Mouse (Mus musculus) thymus, postnatal 4 days (tissue): ENCODE results near the gene Gpr146.
A peak's percentile ranks its signal among the peaks of the same experiment; 100 is the strongest.

Source experiments
- DNase-seq: peaks from one replicate; pipeline ENCODE4 v3.0.0; 2021

Gpr146 gene

DNA sequence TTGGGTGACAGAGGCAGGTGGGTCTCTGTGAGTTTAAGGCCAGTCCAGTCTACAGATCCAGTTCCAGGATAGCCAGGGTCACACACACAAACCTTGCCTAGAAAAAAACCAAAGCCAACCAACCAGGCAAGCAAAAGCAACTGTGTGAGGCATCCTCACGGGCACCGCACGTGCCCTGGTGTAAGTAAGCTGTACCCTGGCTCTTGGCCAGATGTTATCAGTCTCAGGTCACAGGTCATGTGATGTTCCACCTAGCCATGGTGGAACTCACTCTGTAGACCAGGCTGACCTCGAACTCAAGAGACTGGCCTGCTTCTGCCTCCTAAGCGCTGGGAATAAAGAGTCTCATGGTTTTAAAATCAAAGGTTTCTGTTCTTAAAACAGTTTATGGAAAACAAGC, 18.3 kb upstream of the Gpr146 start:
- no peak for DNase-seq

DNA sequence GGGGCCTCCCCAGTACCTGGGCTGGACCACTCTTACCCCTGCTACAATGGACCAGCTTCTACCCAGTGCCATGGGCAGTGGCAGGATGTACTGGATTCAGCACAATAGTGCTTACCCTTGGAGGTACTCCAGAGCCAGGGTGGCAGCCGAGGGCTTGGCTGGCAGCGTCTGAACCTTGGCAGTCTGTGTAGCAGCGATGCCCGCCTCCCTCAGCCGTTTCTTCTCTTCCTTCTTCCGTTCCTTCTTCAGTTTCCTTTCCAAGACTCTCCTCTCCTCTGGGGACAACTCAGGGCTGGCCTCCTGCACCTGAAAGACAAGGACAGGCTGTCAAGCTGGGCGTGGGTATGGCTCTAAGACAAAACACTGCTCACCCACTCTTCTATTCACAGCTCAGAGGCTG, 13.6 kb upstream of the Gpr146 start:
- DNase-seq = no peak

DNA sequence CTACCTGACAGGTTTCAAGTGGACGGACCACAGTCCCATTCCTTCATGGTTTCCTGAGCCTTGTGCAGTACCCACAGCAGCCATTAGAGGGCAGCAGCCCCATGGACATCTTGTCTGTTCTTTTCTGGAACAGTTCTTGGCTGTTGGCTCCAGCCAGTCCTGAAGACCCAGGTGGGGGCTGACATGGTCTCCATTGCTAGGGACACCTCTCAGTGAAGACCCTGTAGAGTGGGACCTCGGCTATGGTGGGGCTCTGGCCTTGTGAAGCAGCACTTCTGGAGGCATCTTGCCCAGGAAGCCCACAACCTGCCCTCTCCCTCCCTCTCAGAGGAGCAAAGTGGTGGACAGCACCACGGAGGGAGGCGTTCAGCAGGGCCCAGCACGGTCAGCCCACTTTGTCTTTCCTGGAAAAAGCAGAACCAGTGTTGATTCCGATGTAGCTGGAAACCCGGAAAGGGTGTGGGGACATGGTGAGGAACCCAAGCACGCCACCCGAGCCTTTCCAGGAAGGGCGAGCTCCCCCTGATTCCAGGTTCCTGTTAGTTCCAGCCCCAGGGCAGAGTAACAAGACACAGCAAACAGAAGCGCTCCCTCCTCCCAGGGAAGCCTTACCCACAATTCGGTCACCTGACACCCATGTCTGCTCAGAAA, 13.1 kb upstream of the Gpr146 start:
- DNase-seq = peak; percentile 93

DNA sequence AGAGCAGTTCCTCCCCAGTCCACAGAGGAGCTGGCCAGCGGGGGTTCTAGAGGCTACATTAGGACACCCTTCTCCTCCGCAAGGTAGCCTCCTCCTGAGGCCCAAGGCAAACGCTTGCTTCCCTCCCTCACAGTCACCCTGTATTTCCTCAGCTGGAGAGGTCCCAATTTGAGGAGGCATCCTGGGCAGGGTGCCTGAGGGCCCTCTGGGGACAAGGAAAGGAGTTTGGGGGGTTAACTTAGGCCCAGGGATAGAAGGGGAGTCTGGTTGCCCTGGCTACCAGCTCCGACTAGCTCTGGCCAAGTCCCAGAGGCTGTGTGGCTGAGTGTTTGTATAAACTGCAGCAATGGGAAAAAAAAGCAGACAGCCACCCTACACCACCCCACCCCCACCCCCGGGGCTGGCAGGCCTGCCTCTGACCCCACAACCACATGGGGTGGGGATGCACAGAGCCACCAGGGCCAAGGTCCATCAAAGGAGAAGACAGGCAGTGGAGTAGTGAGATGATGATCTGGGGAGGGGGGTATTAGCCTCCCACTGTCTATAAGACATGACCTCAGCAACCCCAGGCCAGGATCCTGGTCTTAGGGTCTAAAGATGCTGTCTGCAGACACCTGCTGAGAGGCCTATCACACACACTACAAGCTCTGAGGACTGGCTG, 12.5 kb upstream of the Gpr146 start:
- no peak for DNase-seq

DNA sequence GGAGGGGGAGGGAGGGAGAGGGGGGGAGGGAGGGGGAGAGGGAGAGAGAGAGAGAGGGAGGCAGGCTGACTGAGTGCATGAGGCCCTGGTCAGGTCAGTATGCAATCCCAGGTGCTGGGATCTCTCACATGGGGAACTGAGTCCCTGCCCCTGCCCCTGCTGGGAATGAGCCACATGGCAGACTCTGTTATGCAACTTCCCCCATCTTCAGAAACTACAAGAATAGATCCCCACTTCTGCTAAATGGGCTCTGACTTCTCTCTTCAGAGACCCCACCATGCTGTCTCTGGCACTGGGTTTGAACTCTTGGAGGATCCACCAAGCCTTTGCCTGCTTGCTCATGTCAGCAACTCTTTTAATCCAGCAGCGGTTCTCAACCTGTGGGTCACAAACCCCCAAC, 11.7 kb upstream of the Gpr146 start:
- DNase-seq = no peak

DNA sequence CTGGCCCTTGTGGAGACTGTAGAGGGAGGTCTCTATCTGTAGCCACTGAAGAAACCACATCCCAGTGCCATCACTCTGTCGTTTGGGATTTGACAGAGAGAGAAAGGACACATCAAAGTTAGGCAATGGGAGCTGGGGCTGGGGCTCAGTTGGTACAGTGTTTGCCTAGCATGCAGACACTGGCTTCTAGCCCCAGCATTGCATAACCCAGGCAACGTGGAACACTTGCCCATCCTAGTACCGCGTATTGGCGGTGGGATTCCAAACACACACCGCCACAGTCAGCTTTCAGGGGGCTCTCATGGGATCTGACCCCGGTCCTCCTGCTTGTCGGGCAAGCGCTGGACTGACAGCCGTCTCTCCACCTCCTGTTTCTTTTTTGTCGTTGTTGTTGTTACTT, 11.0 kb upstream of the Gpr146 start:
- DNase-seq = no peak

DNA sequence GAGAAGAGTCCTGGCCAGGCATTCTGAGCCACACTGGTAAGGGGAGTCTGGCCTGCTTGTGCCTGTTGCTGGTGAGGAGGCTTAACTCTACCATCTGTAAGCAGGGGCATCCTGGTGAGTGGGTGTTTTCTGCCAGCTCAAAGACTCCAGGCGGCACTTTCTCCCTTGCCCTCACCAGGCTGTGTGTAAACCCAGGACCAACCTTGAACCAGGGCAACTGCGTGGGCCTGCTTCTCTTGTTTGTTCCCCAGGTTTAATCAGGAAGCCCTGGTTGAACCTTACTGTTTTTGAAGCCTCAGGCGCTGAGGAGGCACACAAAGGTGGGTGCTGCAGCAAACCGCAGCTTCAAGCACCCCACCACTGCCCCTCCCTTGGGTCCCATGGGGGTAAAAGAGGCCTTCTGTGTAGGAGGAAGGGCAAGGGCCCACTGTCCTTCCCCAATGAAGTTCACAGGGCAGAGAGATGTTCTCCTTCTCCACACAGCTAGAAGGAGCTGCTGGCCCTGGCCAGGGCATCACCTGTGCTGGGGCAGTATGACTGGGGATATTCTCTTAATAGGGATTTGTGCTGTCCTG, 9.5 kb upstream of the Gpr146 start:
- no peak for DNase-seq

DNA sequence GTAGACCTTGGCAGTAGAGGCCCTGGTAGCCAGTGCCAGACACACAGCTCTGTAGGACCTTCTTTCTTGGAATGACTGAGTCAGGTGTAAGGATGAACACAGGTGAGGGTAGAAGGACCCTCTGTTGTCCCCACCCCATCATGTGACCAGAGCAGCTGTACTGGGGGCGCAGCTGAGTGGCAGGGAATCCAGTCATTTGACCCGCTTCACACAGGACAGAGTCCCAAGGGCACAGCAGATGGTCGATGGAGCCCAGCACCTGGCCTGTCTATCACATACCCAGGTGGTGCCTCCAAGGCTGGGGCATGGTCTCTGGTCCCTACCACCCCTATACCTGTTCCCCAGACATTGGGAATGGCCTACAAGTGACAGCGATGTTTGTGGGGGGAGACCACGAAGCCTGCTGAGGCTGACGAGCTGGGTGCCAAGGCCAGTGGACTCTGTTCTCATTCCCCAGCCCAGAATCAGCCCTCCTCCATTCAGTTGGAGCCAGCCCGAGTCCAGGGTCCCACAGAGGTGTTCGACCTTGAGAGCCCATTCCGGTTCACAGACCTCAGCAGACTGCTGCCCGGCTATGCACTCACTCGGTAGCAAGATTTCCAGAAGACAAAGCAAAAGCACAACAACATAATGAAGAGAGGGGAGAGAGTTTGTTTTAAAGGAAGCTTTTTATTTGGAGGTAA, 8.7 kb upstream of the Gpr146 start:
- no peak for DNase-seq

DNA sequence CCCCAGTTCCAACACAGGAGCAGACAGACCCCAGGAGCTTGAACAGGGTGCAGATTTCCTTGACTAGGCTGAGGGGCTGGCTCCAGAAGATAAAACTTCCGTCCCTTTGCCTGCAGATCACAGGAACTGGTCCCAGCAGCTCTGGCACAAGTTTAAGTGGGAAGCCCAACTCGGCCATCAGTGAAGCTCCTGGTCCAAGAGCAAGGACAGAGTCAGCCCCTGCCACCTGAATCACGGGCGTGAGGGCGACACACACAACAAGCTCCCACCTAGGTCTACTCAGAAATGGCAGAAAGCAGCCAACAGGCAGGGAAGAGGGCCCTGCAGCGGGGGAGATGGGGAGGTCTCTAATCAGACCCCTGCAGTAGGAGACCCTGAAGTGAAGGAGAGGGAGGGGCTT, 7.2 kb upstream of the Gpr146 start:
- no peak for DNase-seq

DNA sequence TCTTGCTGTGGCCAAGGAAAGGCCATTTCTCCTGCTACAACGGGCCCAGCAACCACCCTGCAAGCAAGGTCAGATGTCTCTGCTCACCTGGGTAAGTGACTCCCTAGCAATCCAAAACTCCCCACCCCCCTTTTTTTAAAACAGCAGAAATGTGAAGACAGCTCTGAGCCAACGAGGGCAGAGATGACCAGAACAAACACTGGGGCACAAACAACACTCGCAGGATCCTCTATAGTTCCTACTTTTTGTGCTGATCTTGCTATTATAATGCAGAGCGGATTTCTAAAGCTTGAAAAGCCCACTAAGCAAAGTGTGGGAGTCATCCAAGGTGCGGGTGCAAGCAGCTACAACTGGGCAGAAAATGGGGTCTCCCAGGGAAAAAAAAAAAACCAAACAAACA, 6.4 kb upstream of the Gpr146 start:
- DNase-seq = no peak

DNA sequence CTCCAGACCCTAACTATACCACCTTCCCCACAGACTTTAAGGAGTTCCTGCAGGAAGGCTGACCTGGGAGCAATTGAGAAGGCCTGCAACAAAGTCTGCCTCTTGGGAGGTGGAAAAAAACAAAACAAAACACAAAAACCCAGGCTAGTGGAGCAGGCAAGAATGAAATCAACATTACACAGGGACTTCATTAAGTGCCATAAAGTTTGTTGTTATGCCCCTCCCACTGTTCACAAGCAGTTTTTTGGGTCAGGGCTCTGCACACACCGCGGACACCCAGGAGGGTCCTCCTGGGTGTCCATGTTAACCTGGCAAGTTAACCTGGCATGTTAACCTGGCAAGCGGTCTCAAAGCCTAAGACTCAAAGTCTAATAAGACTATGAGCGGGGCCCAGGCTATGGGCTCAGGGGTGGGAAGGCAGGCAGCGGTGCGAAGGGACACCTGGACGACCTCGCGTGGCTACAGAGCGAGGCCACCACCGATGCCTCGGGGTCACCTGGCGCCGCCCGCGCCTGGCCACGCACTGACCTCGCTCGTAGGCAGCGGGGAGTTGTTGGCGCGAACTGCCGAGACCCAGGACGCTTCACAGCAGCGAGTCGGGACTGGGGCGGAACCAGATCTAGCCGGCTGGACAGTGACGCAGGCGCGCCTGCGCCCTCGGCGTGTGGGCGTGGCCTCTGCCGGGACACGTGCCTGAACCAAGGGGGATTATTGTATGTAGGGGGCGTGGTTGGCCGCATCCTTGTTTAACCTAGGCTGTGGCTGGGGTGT, 5.7 kb upstream of the Gpr146 start:
- DNase-seq = peak; percentile 90

DNA sequence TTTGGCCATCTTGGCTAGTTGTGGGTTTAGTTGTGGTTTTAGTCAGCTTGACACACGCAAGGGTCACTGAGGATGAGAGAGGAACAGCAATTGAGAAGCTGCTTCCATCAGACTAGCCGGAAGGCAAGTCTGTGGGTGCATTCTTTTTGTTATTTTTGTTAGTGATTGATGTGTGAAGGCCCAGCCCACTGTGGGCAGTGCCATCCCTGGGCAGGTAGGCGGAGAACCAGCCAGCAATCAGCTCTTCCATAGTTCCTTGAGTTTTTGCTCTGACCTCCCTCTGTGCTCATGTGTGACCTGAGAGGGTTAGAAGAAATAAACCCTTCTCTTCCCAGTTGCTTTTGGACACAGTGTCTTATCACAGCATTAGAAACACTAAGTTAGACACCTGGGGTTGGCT, 4.4 kb upstream of the Gpr146 start:
- DNase-seq = no peak

DNA sequence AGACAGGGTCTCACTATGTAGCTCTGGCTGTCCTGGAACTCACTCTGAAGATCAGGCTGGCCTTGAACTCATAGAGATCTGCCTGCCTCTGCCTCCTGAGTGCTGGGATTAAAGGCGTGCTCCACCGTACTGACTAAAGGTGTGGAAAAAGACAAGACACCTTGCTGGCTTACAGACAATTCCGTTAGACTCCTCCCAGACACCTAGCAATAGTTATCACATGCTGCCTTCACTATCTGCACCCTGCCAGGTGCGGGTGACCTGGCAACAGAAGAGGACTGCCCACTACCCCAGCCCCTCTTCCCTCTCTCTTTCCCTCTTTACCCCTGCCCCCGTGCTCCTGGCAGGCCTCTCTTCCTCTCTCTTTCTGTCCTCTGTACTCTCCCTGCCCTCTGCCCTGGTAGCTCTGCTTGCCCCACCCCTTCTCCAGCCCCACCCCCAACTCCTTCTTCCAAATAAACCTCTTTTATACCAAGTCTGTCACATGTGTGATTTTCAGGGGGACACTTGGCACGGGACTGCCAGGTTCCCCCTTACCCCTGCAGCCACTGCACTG, 3.5 kb upstream of the Gpr146 start:
- DNase-seq = no peak

DNA sequence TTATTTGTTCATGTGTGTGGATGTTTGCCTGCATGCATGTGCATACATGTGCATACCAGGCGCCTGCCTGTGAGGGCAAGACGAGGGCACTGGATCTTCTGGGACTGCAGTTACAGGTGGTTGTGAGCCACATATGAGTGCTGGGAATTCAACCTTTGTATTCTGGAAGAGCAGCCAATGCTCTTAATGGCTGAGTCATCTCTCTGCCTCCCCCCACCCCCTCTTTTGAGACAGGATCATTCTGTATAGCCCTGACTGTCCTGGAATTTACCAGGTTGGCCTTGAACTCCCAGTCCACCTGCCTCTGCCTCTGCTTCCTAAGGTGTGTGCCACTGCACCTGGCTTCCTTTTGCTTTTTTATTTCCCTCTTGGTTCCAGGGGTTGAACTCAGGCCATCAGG, 2.7 kb upstream of the Gpr146 start:
- DNase-seq = no peak

DNA sequence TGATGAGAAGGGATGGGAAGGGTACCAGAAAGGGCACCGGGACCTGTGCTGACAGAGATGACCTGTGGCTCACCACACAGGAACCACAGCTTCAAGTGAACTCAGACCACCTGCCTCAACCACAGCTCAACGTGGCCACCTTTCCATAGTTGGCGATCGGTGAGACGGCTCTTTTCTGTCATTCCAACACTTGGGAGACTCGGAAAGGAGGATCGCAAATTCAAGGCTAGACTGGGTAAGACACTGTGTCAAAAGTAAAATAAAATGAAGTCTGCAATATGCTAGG, 717 bp downstream of the Gpr146 start:
- no peak for DNase-seq

DNA sequence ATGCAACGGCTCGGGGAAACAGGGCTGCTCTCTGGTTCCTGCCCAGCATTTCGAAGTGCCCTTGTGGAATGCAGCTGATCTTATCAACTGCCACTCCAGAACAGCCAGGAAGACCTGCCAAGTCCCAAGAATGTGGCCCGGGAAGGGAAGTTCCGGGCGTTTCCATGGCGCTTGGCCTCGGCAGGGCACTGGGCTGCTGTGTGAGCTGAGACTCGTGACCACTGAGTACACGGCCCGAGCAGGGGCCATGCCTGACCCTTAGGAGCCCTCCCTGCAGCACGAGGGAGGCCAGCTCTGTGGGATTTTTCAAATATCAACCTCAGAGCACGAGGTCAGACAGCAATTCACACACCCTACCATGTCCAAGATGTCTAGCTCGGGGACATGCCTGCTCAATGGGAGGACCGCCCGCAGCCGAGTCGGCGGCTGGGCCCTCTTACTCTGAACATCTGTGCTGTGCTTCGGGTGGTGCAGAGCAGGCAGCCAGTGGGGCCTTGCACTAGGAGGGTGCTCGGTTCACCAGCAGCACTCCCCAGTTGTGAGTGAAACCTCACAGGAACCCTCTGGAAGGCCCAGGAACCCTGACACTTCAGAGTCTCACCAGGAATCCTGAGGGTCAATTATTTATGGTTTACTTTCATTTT, 1.6 kb downstream of the Gpr146 start:
- DNase-seq = peak; percentile 70

DNA sequence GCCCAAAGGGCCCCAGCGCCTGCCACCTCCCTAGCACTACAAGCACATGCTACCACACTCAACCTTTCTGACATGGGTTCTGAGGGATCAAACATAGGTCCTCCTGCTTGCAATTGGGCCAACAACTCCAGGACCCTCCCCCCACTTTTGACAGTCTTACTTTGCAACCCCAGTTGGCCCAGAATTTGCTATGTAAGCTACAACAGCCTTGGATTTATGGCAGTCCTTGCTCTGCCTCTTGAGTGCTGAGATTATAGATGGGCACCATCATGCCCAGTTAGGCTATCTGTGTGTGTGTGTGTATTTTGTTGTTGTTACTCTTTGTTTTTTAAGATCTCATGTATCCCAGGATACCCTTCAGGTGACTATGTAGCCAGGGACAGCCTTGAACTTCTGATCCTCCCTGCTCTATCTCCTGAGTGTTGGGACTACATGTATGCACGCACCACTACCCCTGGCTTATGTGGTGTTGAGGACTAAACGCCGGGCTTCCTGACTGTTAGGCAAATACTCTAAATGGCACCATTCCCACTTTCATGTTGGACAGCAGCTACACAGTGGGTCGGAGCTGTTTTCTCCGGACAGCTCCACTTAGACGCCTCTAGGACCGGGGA, 2.4 kb downstream of the Gpr146 start:
- no peak for DNase-seq

DNA sequence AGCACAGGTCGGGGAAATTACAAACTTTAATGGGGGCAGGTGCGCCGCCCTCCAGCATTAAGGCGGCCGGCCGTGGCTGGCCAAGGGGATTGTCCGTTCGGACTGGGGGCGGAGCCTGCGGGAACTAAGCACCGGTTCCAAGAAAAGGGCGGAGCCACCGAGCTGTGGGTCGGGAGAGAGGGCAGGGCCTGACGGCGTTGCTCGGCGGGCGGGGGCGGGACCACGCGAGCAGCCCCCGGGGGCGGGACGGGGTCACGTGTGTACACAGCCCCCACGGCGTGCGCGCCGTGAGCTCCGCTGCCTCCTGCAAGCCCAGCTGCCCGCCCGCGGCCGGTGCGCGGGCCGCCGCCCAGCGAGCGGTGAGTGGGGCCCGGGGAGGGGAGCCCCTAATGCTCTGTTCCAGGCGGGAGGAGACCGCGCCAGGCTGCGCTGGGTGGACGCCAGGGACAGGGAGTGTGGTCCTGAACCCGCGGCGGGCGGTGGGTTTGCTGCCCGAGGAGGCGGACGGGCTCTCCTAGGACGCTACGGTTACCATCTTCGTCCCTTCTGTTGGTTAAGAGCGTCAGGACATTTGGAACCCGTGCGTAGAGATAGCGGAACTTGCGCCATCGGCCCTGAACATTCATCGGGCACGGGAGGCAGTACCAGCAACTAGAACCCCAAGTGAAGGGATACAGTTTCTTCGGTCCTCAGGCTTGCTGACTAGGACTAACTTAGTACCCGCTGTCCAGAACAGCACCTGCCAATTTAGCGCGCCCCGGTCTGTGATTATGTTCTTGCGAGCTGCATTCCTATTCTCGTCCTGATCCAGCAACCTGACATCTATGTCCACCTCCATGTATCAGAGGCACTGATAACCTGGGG, 3.1 kb downstream of the Gpr146 start:
- DNase-seq = peak; percentile 86

DNA sequence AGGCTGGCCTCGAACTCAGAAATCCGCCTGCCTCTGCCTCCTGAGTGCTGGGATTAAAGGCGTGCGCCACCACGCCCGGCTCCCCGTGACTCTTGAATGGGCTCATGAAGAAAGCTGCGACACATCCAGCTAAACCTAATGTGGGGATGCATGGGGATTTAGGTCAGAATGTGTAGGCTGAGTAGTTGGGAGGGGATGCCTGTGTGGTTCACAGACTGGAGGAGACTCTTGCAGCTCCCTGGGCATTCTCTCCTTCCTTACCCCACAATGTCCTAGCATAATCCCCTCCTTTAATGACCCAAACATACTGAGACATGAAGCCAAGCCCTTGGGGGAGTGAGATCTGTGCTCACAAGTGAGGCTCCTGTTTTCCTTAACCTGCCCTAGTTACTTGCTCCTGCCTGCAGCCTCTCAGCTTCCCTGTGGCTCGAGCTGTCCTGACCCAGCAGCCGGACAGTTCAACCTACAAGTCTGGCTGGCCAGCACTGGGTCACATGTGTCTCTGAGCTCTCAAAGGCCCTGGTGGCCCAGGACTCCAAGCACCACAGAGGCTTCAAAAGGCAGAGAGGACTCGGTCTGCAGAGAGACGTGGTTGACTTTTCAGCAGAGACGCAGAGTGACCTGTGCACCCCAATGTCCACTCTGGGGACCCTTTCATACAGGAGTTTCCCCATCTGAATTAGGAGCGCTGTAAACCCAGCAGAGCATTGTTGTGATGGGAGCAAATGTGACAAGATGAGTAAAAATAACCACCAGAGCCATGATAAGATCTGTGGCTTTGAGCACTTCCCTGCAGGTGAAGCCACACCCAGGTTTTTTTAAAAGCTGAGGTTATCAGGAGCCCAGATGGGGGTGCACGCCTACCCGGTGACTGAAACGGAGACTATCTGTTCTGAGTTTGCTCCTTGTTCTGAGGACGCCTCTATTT, 4.4 kb downstream of the Gpr146 start:
- DNase-seq = peak; percentile 76

DNA sequence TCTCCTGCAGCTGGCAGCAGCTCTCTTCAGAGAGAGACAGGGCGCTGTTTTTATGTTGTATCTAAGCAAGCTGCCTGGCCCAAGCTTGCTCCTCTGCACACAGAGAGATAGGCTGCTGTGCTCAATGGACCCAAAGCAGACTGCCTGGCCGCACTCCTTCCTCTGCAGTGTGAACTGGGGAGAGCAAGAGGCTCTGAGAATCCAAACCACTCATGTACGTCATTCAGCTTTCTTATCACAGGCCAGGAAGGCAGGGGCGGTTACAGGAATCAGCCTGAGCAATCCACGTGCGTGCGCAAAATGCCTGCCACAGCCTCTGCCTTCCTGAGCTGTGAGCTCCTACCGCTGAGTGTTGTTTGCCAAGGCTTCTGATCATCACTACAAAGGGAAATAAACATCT, 5.3 kb downstream of the Gpr146 start:
- peak; percentile 71 for DNase-seq
